Mouse (Mus musculus) stomach, postnatal 0 days (tissue): ENCODE measurements at regions not wholly inside any gene's neighbourhood (a gene's known extent, or its start where the extent isn't known, plus 50 kb on each side); places are given as distances from the start of the nearest gene placed in this dataset.

Source experiments
- ATAC-seq: fragments of 200-750 bp; cut with Nextera tagmentation; 2 replicates; pipeline ENCODE4 v1.8.0; 2017; ENCODE audit not compliant: low FRiP score, low TSS enrichment
- DNase-seq: peaks from one replicate; pipeline ENCODE4 v3.0.0-alpha.2; 2016; ENCODE audit warnings: low spot score
- H3K27ac ChIP-seq: fragments of 300-500 bp; sonication (generic); replicated peaks from 2 replicates; pipeline ENCODE4 v1.5.1; 2014; ENCODE audit warnings: mild to moderate bottlenecking, control low read depth
- H3K27me3 ChIP-seq: fragments of 300-500 bp; sonication (generic); 2 replicates; pipeline ENCODE4 v1.6.1; 2014; ENCODE audit warnings: low read length; ENCODE audit not compliant: control insufficient read depth, insufficient read depth
- H3K36me3 ChIP-seq: fragments of 300-500 bp; sonication (generic); 2 replicates; pipeline ENCODE4 v1.6.1; 2014; ENCODE audit warnings: low read length, mixed read lengths; ENCODE audit not compliant: control insufficient read depth, insufficient read depth
- H3K4me1 ChIP-seq: fragments of 300-500 bp; sonication (generic); replicated peaks from 2 replicates; pipeline ENCODE4 v1.6.1; 2014; ENCODE audit warnings: antibody characterized with exemption; ENCODE audit not compliant: control insufficient read depth, insufficient read depth
- H3K4me2 ChIP-seq: fragments of 300-500 bp; sonication (generic); replicated peaks from 2 replicates; pipeline ENCODE4 v1.6.1; 2014; ENCODE audit warnings: low read depth, mild to moderate bottlenecking, control low read depth, moderate library complexity
- H3K4me3 ChIP-seq: fragments of 300-500 bp; sonication (generic); 2 replicates; pipeline ENCODE4 v1.5.1; 2014; ENCODE audit warnings: low read depth, low read length, control low read depth
- H3K9ac ChIP-seq: fragments of 300-500 bp; sonication (generic); 2 replicates; pipeline ENCODE4 v1.6.1; 2014; ENCODE audit warnings: mild to moderate bottlenecking, low read length, control low read depth, mixed read lengths
- H3K9me3 ChIP-seq: fragments of 300-500 bp; sonication (generic); 2 replicates; pipeline ENCODE4 v1.6.1; 2016; ENCODE audit warnings: low read length; ENCODE audit not compliant: control insufficient read depth
- CTCF ChIP-seq: IDR thresholded peaks from 2 replicates; pipeline ENCODE4 v1.5.1; 2016; ENCODE audit warnings: antibody characterized with exemption, low read depth, mild to moderate bottlenecking, moderate library complexity
- EP300 ChIP-seq: optimal IDR thresholded peaks from 2 replicates; pipeline ENCODE3; 2016; ENCODE audit warnings: antibody characterized with exemption
- WGBS: fragments of 180-500 bp; shearing (Covaris S2); extraction: QIAGEN DNeasy Blood & Tissue Kit; methylation state at CpG from one replicate; pipeline ENCODE4 v1.1.7; 2014; 5-methylcytosine and 5-hydroxymethylcytosine counted together

DNA sequence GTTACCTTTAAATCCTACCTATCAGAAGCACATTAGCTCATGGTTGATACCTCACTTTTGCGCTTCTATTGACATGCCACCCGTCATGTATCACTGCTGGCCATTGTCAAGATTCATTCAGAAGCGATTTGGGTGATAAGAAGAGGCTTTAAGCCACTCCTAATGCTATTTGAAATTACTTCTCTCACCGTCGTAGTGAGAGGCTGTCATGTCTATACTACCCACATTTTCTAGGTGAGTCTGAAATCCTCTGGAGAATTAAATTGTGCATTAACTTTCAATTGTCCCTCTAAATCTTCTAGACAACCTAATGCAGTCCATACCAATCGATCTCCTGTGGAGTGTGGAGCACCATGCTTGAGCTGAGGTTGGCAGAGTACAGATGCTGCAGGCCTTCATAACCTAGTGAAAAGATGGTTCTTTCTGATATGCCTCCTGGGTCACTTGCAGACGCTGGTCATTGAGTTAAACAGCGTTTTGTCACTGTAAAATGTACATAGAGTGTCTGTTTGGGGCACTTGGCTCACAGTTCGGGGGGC, 312.5 kb downstream of the Hace1 start:
- Histone ChIP-seq H3K4me1 (no peaks in the 10 kb centered on the region), H3K27me3 (no peaks in the 10 kb centered on the region), H3K36me3 (no peaks in the 10 kb centered on the region), H3K4me3 (no peak overlapping the region), H3K27ac (no peak overlapping the region), H3K9me3 (no peaks in the 10 kb centered on the region), H3K9ac (no peak overlapping the region), H3K4me2 (no peak overlapping the region)
- TF ChIP-seq EP300, result no peak
- TF ChIP-seq CTCF, result no peak
- WGBS, result 86% methylated on average over 9 of the region's 9 CpGs
- DNase-seq (no peak), ATAC-seq (no peak)

GRCm38 (mm10) chr10:45892464-45892863, 314.8 kb downstream of the Hace1 start:
- H3K4me1 ChIP-seq, result no peaks in the 10 kb centered on the region
- no peak for ATAC-seq
- H3K4me2 ChIP-seq, result no peak overlapping the region
- TF ChIP-seq CTCF, result no peak
- TF ChIP-seq EP300, result no peak
- no peaks in the 10 kb centered on the region for H3K27me3 ChIP-seq
- 67% methylated on average over 2 of the region's 2 CpGs for WGBS
- no peak overlapping the region for H3K9ac ChIP-seq
- H3K27ac ChIP-seq, result no peak overlapping the region
- no peak for DNase-seq
- no peaks in the 10 kb centered on the region for H3K36me3 ChIP-seq
- H3K4me3 ChIP-seq, result no peak overlapping the region
- H3K9me3 ChIP-seq, result no peaks in the 10 kb centered on the region

DNA sequence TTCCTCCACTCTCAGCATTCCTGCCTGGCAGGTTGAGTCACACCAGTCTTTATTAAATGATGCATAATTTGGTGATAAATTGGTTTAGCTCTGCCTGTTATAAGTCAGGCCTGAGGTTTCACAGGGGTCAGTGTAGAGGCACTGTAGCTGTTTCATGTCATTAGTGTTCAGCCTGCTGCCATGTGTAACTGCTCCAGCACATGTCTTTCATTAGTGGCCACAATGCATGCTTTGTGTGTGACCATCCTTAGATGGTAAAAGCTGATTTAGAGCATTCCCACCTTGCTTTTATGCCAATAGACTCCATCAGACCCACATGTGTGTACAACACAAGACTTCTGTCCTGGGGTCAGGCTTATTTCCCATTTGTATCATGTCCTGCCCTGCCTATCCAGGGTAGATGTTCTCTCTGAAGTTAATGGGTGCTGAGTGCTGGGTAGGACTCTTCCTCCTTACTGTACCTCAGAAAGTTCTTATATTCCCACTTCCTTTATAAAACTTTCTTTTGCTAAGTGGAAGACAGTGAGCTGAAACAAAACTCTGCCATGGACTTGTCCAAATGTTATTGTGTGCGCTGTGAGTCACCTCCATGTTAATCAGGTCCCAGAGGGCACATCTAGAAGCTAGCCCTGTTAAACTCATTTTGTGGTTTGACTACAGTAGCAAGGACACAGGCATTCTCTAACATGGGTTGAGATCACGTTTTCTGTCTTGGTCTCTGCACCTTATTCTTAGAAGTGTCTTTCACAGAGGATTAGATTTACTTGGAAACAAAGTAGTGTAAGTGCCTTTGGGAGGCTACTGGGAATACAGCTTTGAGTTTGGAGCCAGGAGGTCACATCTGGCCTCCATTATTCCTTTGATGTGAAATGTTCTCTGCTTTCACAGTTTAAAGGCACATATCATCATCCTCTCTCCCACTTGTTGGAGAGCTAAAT, 316.5 kb downstream of the Hace1 start:
- DNase-seq (no peak), ATAC-seq (no peak)
- 63% methylated on average over 2 of the region's 2 CpGs for WGBS
- TF ChIP-seq CTCF, result no peak
- TF ChIP-seq EP300, result no peak
- H3K9me3 ChIP-seq, result no peaks in the 10 kb centered on the region
- H3K36me3 ChIP-seq, result no peaks in the 10 kb centered on the region
- no peak overlapping the region for H3K27ac ChIP-seq
- no peaks in the 10 kb centered on the region for H3K27me3 ChIP-seq
- no peaks in the 10 kb centered on the region for H3K4me1 ChIP-seq
- no peak overlapping the region for H3K4me2 ChIP-seq
- H3K4me3 ChIP-seq, result no peak overlapping the region
- no peak overlapping the region for H3K9ac ChIP-seq

DNA sequence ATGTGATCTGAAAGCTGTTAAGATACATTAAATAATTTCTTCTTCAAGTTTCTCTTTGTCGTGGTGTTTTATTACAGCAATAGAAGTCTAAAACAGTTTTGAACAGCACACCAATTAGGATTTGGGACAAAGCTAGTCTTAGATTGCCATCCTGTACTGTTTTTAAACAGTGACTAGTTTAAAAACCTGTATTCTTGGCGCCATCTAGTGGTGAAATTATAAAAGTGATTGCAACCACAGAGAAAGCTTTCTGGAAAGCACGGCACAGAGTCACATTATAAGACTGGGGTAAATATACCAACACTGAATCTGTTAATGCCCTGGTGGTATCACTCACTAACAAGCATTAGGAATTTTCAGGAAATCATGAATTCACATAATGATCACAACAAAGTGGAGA, 339.3 kb downstream of the Hace1 start:
- 24% methylated on average over 3 of the region's 3 CpGs for WGBS
- Histone ChIP-seq H3K36me3 (no peaks in the 10 kb centered on the region), H3K27me3 (no peaks in the 10 kb centered on the region), H3K4me1 (no peaks in the 10 kb centered on the region), H3K27ac (no peak overlapping the region), H3K4me3 (no peak overlapping the region), H3K9me3 (no peaks in the 10 kb centered on the region), H3K4me2 (no peak overlapping the region), H3K9ac (no peak overlapping the region)
- peak; percentile 78 for TF ChIP-seq CTCF
- no peak for TF ChIP-seq EP300
- ATAC-seq, result no peak
- no peak for DNase-seq

DNA sequence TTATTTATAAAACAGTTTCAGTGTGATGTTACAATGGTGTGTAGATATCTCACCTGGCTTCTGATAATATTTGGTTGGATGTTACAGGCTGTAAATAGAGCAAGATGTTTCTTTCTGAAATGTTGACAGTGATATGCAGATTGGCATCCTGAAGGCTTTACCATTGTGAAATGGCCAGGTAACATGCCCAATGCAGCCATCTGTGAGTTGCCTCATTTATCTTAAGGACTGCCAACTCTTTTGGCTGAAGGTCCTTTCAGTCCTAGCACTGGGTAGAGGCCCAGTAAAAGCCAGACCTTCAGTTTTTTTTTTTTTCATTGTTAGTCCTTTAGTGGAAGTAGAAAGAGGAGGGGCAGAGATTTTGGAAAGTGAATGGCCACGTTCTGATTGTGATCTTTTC, 348.1 kb downstream of the Hace1 start:
- H3K4me1 ChIP-seq, result no peaks in the 10 kb centered on the region
- DNase-seq, result no peak
- no peak overlapping the region for H3K4me3 ChIP-seq
- TF ChIP-seq CTCF (no peak), EP300 (no peak)
- no peaks in the 10 kb centered on the region for H3K27me3 ChIP-seq
- H3K9me3 ChIP-seq, result no peaks in the 10 kb centered on the region
- H3K9ac ChIP-seq, result no peak overlapping the region
- H3K36me3 ChIP-seq, result no peaks in the 10 kb centered on the region
- no peak for ATAC-seq
- H3K27ac ChIP-seq, result no peak overlapping the region
- no peak overlapping the region for H3K4me2 ChIP-seq
- 31% methylated on average over 1 of the region's 1 CpGs for WGBS
